Mouse (Mus musculus) kidney, adult 2 months (tissue): ENCODE data around the gene Emc3.

Experiments used
- CTCF ChIP-seq: fragments of 200-500 bp; conservative IDR thresholded peaks from 2 replicates; pipeline ENCODE4 v1.5.1; 2011; ENCODE audit warnings: low read depth, mild to moderate bottlenecking, control low read depth, low read length, moderate library complexity, mixed read lengths; ENCODE audit not compliant: insufficient read depth, insufficient read length
- POLR2A ChIP-seq: fragments of 200-500 bp; IDR thresholded peaks from one replicate; pipeline ENCODE4 v1.6.1; 2011; ENCODE audit warnings: low read depth, low read length, control low read depth

DNA sequence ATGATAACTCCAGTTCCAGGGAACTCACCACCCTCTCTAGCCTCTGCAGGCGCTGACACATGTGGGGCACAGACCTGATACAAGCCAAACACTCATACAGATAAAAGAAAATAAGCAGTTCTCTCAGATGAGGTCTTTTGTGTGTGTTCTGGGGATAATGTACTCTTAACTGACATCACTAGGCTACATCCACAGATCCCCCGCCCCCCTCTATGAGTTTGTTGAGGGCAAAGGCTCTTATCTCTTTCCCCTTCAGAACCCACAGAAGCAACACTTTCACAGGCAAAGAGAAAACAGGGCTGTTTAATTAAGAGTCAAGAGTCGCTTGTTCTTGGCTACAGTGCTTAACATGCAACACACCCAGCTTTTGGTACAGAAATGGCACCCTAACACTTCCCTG is 16.9 kb downstream of the Emc3 start:
- no peak for TF ChIP-seq CTCF
- TF ChIP-seq POLR2A = no peak
